Mouse (Mus musculus) liver, postnatal 0 days (tissue): Measurements from ENCODE around the gene Dnaaf1. TPM values are rescaled to one million over a fixed set of nuclear protein-coding genes. Genes with fewer than 3 reads are reported as not detected.

Experiments
- ATAC-seq: fragments of 200-750 bp; cut with Nextera tagmentation; 2 replicates; pipeline ENCODE4 v1.8.0; 2017; ENCODE audit warnings: mild to moderate bottlenecking, moderate library complexity
- DNase-seq: peaks from one replicate; pipeline ENCODE4 v3.0.0-alpha.2; 2016
- H3K27ac ChIP-seq: fragments of 300-500 bp; sonication (generic); 2 replicates; pipeline ENCODE4 v1.5.1; 2014; ENCODE audit warnings: antibody characterized with exemption, moderate library complexity, mild to moderate bottlenecking, low read depth
- H3K27me3 ChIP-seq: fragments of 300-500 bp; sonication (generic); 2 replicates; pipeline ENCODE4 v1.6.1; 2014; ENCODE audit warnings: low read length, control low read depth, mixed read lengths; ENCODE audit not compliant: insufficient read depth
- H3K36me3 ChIP-seq: fragments of 300-500 bp; sonication (generic); replicated peaks from 2 replicates; pipeline ENCODE4 v1.6.1; 2014; ENCODE audit warnings: mild to moderate bottlenecking, control low read depth, low read length, moderate library complexity, mixed read lengths; ENCODE audit not compliant: insufficient read depth
- H3K4me1 ChIP-seq: fragments of 300-500 bp; sonication (generic); 2 replicates; pipeline ENCODE4 v1.6.1; 2014; ENCODE audit warnings: antibody characterized with exemption, mild to moderate bottlenecking, control low read depth; ENCODE audit not compliant: insufficient read depth
- H3K4me2 ChIP-seq: fragments of 300-500 bp; sonication (generic); 2 replicates; pipeline ENCODE4 v1.6.1; 2014; ENCODE audit warnings: low read depth, mild to moderate bottlenecking, low read length, moderate library complexity, mixed read lengths
- H3K4me3 ChIP-seq: fragments of 300-500 bp; sonication (generic); 2 replicates; pipeline ENCODE4 v1.5.1; 2014; ENCODE audit warnings: low read depth, low read length
- H3K9ac ChIP-seq: fragments of 300-500 bp; sonication (generic); replicated peaks from 2 replicates; pipeline ENCODE4 v1.6.1; 2014; ENCODE audit warnings: mild to moderate bottlenecking, moderate library complexity
- H3K9me3 ChIP-seq: fragments of 300-500 bp; sonication (generic); 2 replicates; pipeline ENCODE4 v1.6.1; 2016; ENCODE audit warnings: mild to moderate bottlenecking, control low read depth, low read length, mixed read lengths
- CTCF ChIP-seq: sonication (generic); IDR thresholded peaks from 2 replicates; pipeline ENCODE4 v1.5.1; 2016; ENCODE audit warnings: antibody characterized with exemption, low read depth
- EP300 ChIP-seq: IDR thresholded peaks from 2 replicates; pipeline ENCODE4 v1.6.1; 2016; ENCODE audit warnings: antibody characterized with exemption, low read depth, mild to moderate bottlenecking
- WGBS: fragments of 180-500 bp; shearing (Covaris S2); extraction: QIAGEN DNeasy Blood & Tissue Kit; methylation state at CpG from one replicate; pipeline ENCODE4 v1.1.7; 2014; ENCODE audit not compliant: insufficient replicate concordance; 5-methylcytosine and 5-hydroxymethylcytosine counted together
- polyA plus RNA-seq: library from polyadenylated mRNA; unstranded; fragments of >200 nt; fragmentation: Nextera tagmentation; extraction: Ambion mirVana; gene quantifications from 2 replicates; pipeline ENCODE4 v1.2.1, GENCODE M21; 2015

Gene Dnaaf1
- polyA plus RNA-seq, 1 experiment from 2014 or later: not detected

- ATAC-seq (no peak), DNase-seq (no peak)
- TF ChIP-seq EP300: no peak
- no peak for TF ChIP-seq CTCF
- Histone ChIP-seq H3K4me1 (no peaks in the 10 kb centered on the region), H3K4me3 (no peak overlapping the region), H3K27ac (no peak overlapping the region), H3K36me3 (no peaks in the 10 kb centered on the region), H3K27me3 (no peaks in the 10 kb centered on the region), H3K9me3 (no peaks in the 10 kb centered on the region), H3K9ac (no peak overlapping the region), H3K4me2 (no peak overlapping the region)
- 85% methylated on average over 17 of the region's 17 CpGs for WGBS
These were observed 69.5 kb downstream of the Dnaaf1 start for GRCm38 (mm10) chr8:119644429-119644960.

GRCm38 (mm10) chr8:119644981-119645597 is 70.1 kb downstream of the Dnaaf1 start:
- DNase-seq (no peak), ATAC-seq (no peak)
- Histone ChIP-seq H3K36me3 (no peaks in the 10 kb centered on the region), H3K4me2 (no peak overlapping the region), H3K9me3 (no peaks in the 10 kb centered on the region), H3K4me1 (no peaks in the 10 kb centered on the region), H3K27ac (no peak overlapping the region), H3K9ac (no peak overlapping the region), H3K27me3 (no peaks in the 10 kb centered on the region), H3K4me3 (no peak overlapping the region)
- 76% methylated on average over 18 of the region's 18 CpGs for whole genome bisulfite sequencing
- no peak for TF ChIP-seq EP300
- no peak for TF ChIP-seq CTCF

GRCm38 (mm10) chr8:119646197-119646596 is 71.2 kb downstream of the Dnaaf1 start:
- no peak overlapping the region for H3K4me2 ChIP-seq
- H3K36me3 ChIP-seq: no peaks in the 10 kb centered on the region
- TF ChIP-seq EP300 (no peak), CTCF (peak; percentile 38)
- no peaks in the 10 kb centered on the region for H3K27me3 ChIP-seq
- ATAC-seq (no peak), DNase-seq (no peak)
- no peaks in the 10 kb centered on the region for H3K4me1 ChIP-seq
- H3K9me3 ChIP-seq: no peaks in the 10 kb centered on the region
- H3K9ac ChIP-seq: no peak overlapping the region
- H3K27ac ChIP-seq: no peak overlapping the region
- WGBS: 66% methylated on average over 3 of the region's 3 CpGs
- H3K4me3 ChIP-seq: no peak overlapping the region

DNA sequence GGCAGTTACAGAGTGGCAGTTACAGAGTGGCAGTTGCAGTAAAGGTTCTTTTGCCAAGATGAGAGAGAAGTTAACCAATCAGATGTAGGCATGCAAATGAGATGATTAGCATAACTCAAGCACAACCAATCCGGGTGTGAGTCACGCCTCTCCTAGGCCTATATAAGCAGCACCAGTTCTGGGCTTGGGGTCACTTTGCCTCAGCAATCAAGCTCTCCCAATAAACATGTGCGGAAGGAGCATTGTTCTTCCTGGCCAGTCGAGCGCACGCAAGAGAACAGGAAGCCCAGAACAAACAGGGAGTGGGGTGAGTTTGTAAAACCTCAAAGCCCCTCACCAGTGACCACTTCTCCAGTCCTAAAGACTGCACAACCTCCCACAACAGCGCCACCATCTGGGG is 71.8 kb downstream of the Dnaaf1 start:
- TF ChIP-seq EP300 (no peak), CTCF (no peak)
- WGBS: 76% methylated on average over 7 of the region's 7 CpGs

More for the DNA sequence above, 71.8 kb downstream of the Dnaaf1 start:
- no peak overlapping the region for H3K4me2 ChIP-seq
- H3K9me3 ChIP-seq: no peaks in the 10 kb centered on the region
- H3K9ac ChIP-seq: no peak overlapping the region
- no peaks in the 10 kb centered on the region for H3K27me3 ChIP-seq
- no peak overlapping the region for H3K27ac ChIP-seq
- DNase-seq (no peak), ATAC-seq (no peak)
- no peaks in the 10 kb centered on the region for H3K4me1 ChIP-seq
- no peak overlapping the region for H3K4me3 ChIP-seq
- no peaks in the 10 kb centered on the region for H3K36me3 ChIP-seq

Other genes starting within 250 kb of the Dnaaf1 start
- gene Hsbp1, start 230.7 kb upstream of the Dnaaf1 start, polyA plus RNA-seq: 101 and 104 TPM in 2 replicates
- gene Mlycd, start 180.4 kb upstream of the Dnaaf1 start, polyA plus RNA-seq: 37.0 and 44.4 TPM in 2 replicates
- gene Osgin1, start 141.1 kb upstream of the Dnaaf1 start, polyA plus RNA-seq: 138 and 168 TPM in 2 replicates
- gene Necab2, start 128.5 kb upstream of the Dnaaf1 start, polyA plus RNA-seq: 0.14 TPM in 1 of 2 replicates, not detected in the other
- not detected in 2 replicates for gene Slc38a8, start 73.5 kb upstream of the Dnaaf1 start, polyA plus RNA-seq
- 17.3 and 20.1 TPM in 2 replicates for gene Mbtps1, start 16.5 kb upstream of the Dnaaf1 start, polyA plus RNA-seq
- gene Hsdl1, start 52 bp upstream of the Dnaaf1 start, polyA plus RNA-seq: 11.7 and 12.5 TPM in 2 replicates
- 2.4 and 2.7 TPM in 2 replicates for gene Taf1c, start 30.0 kb downstream of the Dnaaf1 start, polyA plus RNA-seq
- not detected in 2 replicates for gene Adad2, start 37.5 kb downstream of the Dnaaf1 start, polyA plus RNA-seq
- not detected in 2 replicates for gene Kcng4, start 60.4 kb downstream of the Dnaaf1 start, polyA plus RNA-seq
- gene Wfdc1, start 91.1 kb downstream of the Dnaaf1 start, polyA plus RNA-seq: 6.0 and 7.2 TPM in 2 replicates
- 0.05 and 0.14 TPM in 2 replicates for gene Atp2c2, start 124.8 kb downstream of the Dnaaf1 start, polyA plus RNA-seq
- gene Tldc1, start 203.2 kb downstream of the Dnaaf1 start, polyA plus RNA-seq: 4.3 and 4.6 TPM in 2 replicates